Mouse (Mus musculus) heart, embryonic 16.5 days (tissue): ENCODE results near the gene Gm13698. TPM values are rescaled to one million over a fixed set of nuclear protein-coding genes. Genes with fewer than 3 reads are reported as not detected.
"Not testable (repeated sequence)": the region's sequence is repeated elsewhere in the genome, so short reads cannot be mapped to it uniquely, and the experiment has no call there.

Experiments used
- ATAC-seq: fragments of 200-750 bp; cut with Nextera tagmentation; replicated peaks from 2 replicates; pipeline ENCODE4 v1.8.0; 2017; ENCODE audit warnings: moderate number of reproducible peaks; ENCODE audit not compliant: insufficient read depth, low FRiP score; ENCODE audit errors: extremely low read depth
- H3K27ac ChIP-seq: fragments of 300-500 bp; sonication (generic); 2 replicates; pipeline ENCODE4 v1.5.1; 2014; ENCODE audit warnings: mild to moderate bottlenecking, low read length, control low read depth, moderate library complexity
- H3K27me3 ChIP-seq: fragments of 300-500 bp; sonication (generic); 2 replicates; pipeline ENCODE4 v1.6.1; 2014; ENCODE audit warnings: low read length, mixed read lengths; ENCODE audit not compliant: control insufficient read depth, insufficient read depth
- H3K36me3 ChIP-seq: fragments of 300-500 bp; sonication (generic); 2 replicates; pipeline ENCODE4 v1.6.1; 2014; ENCODE audit not compliant: control insufficient read depth, insufficient read depth
- H3K4me1 ChIP-seq: fragments of 300-500 bp; sonication (generic); 2 replicates; pipeline ENCODE4 v1.6.1; 2014; ENCODE audit warnings: low read length, mixed read lengths; ENCODE audit not compliant: control insufficient read depth, insufficient read depth
- H3K4me2 ChIP-seq: fragments of 300-500 bp; sonication (generic); 2 replicates; pipeline ENCODE4 v1.6.1; 2014; ENCODE audit warnings: low read depth, mild to moderate bottlenecking, control low read depth, low read length
- H3K4me3 ChIP-seq: fragments of 300-500 bp; sonication (generic); 2 replicates; pipeline ENCODE4 v1.5.1; 2014; ENCODE audit warnings: mild to moderate bottlenecking, control low read depth, low read length
- H3K9ac ChIP-seq: fragments of 300-500 bp; sonication (generic); 2 replicates; pipeline ENCODE4 v1.6.1; 2014; ENCODE audit warnings: low read length, control low read depth
- H3K9me3 ChIP-seq: fragments of 300-500 bp; sonication (generic); replicated peaks from 2 replicates; pipeline ENCODE4 v1.6.1; 2016; ENCODE audit warnings: low read length; ENCODE audit not compliant: control insufficient read depth
- WGBS: fragments of 180-500 bp; shearing (Covaris S2); extraction: QIAGEN DNeasy Blood & Tissue Kit; methylation state at CpG from one replicate; pipeline ENCODE4 v1.1.7; 2014; 5-methylcytosine and 5-hydroxymethylcytosine counted together
- polyA plus RNA-seq: library from polyadenylated mRNA; unstranded; fragments of >200 nt; fragmentation: Nextera tagmentation; extraction: Ambion mirVana; gene quantifications from 2 replicates; pipeline ENCODE4 v1.2.1, GENCODE M21; 2015

Gene Gm13698
- not detected in 2 replicates for polyA plus RNA-seq

GRCm38 (mm10) chr2:83955393-83955792, at the start of gene Gm13698:
Gene Gm13698 (plus strand): TSS chr2:83955693.
- H3K27me3 ChIP-seq: not testable (repeated sequence)

GRCm38 (mm10) chr2:83929478-83930088, 25.9 kb upstream of the Gm13698 start:
- Histone ChIP-seq H3K9ac (no peak overlapping the region), H3K9me3 (no peaks in the 10 kb centered on the region), H3K4me3 (no peak overlapping the region), H3K36me3 (no peaks in the 10 kb centered on the region), H3K4me1 (no peaks in the 10 kb centered on the region), H3K27me3 (no peaks in the 10 kb centered on the region), H3K27ac (no peak overlapping the region), H3K4me2 (no peak overlapping the region)
- 46% methylated on average over 2 of the region's 2 CpGs for WGBS
- ATAC-seq: no peak

More at GRCm38 (mm10) chr2:83955393-83955792, at the start of gene Gm13698:
- not testable (repeated sequence) for H3K9me3 ChIP-seq, H3K36me3 ChIP-seq, H3K27ac ChIP-seq, H3K4me1 ChIP-seq, H3K4me3 ChIP-seq, ATAC-seq, H3K4me2 ChIP-seq, H3K9ac ChIP-seq
- WGBS: no CpG with 5 or more reads among the region's 6 CpGs

DNA sequence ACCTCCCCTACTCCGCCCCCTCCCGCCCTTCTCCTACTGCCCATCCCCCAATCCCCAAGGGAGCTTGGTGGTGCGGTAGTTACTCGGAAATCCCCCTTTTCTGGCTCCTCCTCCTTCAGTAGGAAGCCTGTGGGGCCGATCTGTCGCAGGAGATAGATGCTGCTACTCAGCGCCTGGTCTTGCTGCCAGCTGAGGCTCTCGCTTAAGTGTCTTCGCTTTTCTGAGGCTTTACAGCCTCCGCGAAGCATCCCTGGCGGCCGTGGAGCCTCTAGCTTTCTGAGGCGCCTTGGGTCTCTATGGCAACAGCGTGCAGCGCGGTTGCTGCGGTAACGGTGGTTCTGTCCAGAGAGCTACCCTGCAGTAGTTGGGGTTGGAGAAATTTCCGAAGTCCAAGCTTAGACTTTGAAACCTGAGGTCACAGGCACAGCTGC, 14.5 kb upstream of the Gm13698 start, which contains the start of gene Zswim2:
TSS of gene Zswim2 (minus strand) at position 298 of the 431 bp plus-strand sequence.
- Histone ChIP-seq H3K4me3 (peak within 1 kb of the TSS; percentile 33), H3K4me2 (peak within 1 kb of the TSS; percentile 59), H3K4me1 (peaks cover 4% of the 10 kb centered on the region), H3K9ac (no peak within 1 kb of the TSS), H3K27me3 (no peaks in the 10 kb centered on the region), H3K9me3 (no peaks in the 10 kb centered on the region), H3K27ac (no peak within 1 kb of the TSS), H3K36me3 (no peaks in the 10 kb centered on the region)
- ATAC-seq: 0 out of 2 replicates have a peak, but pooled peaks have one; percentile 45
- 2% methylated on average over 20 of the region's 20 CpGs for WGBS

DNA sequence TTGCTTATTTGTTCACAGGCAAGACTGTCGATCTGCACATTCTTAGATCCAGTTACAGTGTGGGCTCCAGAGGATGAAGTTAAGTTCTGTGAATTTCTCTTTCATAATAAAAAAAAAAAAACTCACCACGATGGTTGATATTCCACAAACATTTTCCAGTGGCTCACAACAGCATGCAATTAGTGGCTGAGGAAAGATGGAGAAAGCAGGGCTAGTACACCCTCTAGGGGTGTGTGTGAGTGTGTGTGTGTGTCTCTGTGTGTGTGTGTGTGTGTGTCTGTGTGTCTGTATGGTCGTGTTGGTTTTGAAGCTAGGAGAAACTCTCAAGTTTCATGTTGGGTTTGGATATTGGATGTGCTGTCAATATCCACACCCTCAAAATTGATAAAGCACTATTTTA, 14.1 kb upstream of the Gm13698 start:
- peak overlapping the region; percentile 33; the same call in 1 of the 2 replicates for H3K4me3 ChIP-seq
- no peak for ATAC-seq

GRCm38 (mm10) chr2:83941792-83942191, 13.7 kb upstream of the Gm13698 start:
- ATAC-seq: no peak
- Histone ChIP-seq H3K36me3 (no peaks in the 10 kb centered on the region), H3K27me3 (no peaks in the 10 kb centered on the region), H3K27ac (no peak overlapping the region), H3K4me3 (no peak overlapping the region), H3K9me3 (no peaks in the 10 kb centered on the region), H3K4me2 (no peak overlapping the region), H3K4me1 (peaks cover 4% of the 10 kb centered on the region), H3K9ac (no peak overlapping the region)
- WGBS: 37% methylated on average over 4 of the region's 4 CpGs

More for the DNA sequence above, 14.1 kb upstream of the Gm13698 start:
- H3K4me2 ChIP-seq: peak overlapping the region; percentile 59
- no peaks in the 10 kb centered on the region for H3K9me3 ChIP-seq
- H3K9ac ChIP-seq: no peak overlapping the region
- H3K27me3 ChIP-seq: no peaks in the 10 kb centered on the region
- no peaks in the 10 kb centered on the region for H3K36me3 ChIP-seq
- 46% methylated on average over 3 of the region's 3 CpGs for WGBS
- no peak overlapping the region for H3K27ac ChIP-seq
- peaks cover 4% of the 10 kb centered on the region for H3K4me1 ChIP-seq

DNA sequence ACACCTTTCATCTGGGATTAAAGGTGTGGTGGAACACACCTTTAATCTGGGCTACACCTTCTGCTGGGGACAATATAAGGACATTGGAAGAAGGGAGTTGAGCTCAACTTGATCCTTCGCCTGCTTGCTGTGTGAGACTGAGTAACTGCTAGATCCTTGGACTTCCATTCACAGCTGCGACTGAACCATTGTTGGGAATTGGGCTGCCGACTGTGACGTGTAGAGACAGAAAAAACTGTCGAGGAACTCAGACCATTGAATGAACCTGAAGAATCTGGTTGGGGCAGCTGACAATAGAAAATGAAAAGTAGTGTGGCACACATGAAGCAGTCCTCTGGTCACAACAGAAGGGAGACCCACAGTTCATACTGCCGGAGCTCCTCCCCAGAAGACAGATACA, 5.7 kb downstream of the Gm13698 start, which contains the start of gene Gm13693:
TSS of gene Gm13693 (plus strand) at position 301 of the 400 bp plus-strand sequence.
- not testable (repeated sequence) for H3K4me1 ChIP-seq, H3K9me3 ChIP-seq, H3K27ac ChIP-seq, H3K27me3 ChIP-seq, H3K4me2 ChIP-seq, H3K4me3 ChIP-seq, H3K36me3 ChIP-seq, ATAC-seq, H3K9ac ChIP-seq
- no CpG with 5 or more reads among the region's 6 CpGs for WGBS

GRCm38 (mm10) chr2:83967013-83967412, 11.5 kb downstream of the Gm13698 start, which contains the start of gene Gm13695:
Gene Gm13695 (plus strand): TSS chr2:83967313.
- not testable (repeated sequence) for H3K27ac ChIP-seq, H3K9ac ChIP-seq, H3K27me3 ChIP-seq, H3K4me3 ChIP-seq, H3K9me3 ChIP-seq, H3K36me3 ChIP-seq, H3K4me1 ChIP-seq, H3K4me2 ChIP-seq, ATAC-seq
- WGBS: no CpG with 5 or more reads among the region's 6 CpGs

- not testable (repeated sequence) for H3K9me3 ChIP-seq, H3K4me2 ChIP-seq, H3K27ac ChIP-seq, ATAC-seq, H3K9ac ChIP-seq, H3K27me3 ChIP-seq, H3K4me3 ChIP-seq, H3K36me3 ChIP-seq, H3K4me1 ChIP-seq
- no CpG with 5 or more reads among the region's 6 CpGs for WGBS
Observed at GRCm38 (mm10) chr2:83972823-83973222, 17.3 kb downstream of the Gm13698 start, which contains the start of gene Gm13696. Gene Gm13696 (plus strand): TSS chr2:83973123.

DNA sequence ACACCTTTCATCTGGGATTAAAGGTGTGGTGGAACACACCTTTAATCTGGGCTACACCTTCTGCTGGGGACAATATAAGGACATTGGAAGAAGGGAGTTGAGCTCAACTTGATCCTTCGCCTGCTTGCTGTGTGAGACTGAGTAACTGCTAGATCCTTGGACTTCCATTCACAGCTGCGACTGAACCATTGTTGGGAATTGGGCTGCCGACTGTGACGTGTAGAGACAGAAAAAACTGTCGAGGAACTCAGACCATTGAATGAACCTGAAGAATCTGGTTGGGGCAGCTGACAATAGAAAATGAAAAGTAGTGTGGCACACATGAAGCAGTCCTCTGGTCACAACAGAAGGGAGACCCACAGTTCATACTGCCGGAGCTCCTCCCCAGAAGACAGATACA, 23.1 kb downstream of the Gm13698 start, which contains the start of gene Gm13694:
TSS of gene Gm13694 (plus strand) at position 301 of the 400 bp plus-strand sequence.
- H3K4me1 ChIP-seq, H3K27ac ChIP-seq, H3K4me3 ChIP-seq, H3K9me3 ChIP-seq, H3K36me3 ChIP-seq, ATAC-seq, H3K4me2 ChIP-seq, H3K9ac ChIP-seq, H3K27me3 ChIP-seq: not testable (repeated sequence)
- WGBS: no CpG with 5 or more reads among the region's 6 CpGs
